Mouse (Mus musculus) olfactory bulb, adult 2 months (tissue): ENCODE data around the gene Scn4b.

Experiments used
- CTCF ChIP-seq: fragments of 200-500 bp; IDR thresholded peaks from 2 replicates; pipeline ENCODE4 v1.5.1; 2012; ENCODE audit warnings: low read depth, mild to moderate bottlenecking, low read length, moderate library complexity; ENCODE audit not compliant: insufficient read depth
- POLR2A ChIP-seq: fragments of 200-500 bp; IDR thresholded peaks from 2 replicates; pipeline ENCODE4 v1.6.1; 2012; ENCODE audit warnings: mild to moderate bottlenecking, low read depth, low read length, moderate library complexity; ENCODE audit not compliant: insufficient read depth

DNA sequence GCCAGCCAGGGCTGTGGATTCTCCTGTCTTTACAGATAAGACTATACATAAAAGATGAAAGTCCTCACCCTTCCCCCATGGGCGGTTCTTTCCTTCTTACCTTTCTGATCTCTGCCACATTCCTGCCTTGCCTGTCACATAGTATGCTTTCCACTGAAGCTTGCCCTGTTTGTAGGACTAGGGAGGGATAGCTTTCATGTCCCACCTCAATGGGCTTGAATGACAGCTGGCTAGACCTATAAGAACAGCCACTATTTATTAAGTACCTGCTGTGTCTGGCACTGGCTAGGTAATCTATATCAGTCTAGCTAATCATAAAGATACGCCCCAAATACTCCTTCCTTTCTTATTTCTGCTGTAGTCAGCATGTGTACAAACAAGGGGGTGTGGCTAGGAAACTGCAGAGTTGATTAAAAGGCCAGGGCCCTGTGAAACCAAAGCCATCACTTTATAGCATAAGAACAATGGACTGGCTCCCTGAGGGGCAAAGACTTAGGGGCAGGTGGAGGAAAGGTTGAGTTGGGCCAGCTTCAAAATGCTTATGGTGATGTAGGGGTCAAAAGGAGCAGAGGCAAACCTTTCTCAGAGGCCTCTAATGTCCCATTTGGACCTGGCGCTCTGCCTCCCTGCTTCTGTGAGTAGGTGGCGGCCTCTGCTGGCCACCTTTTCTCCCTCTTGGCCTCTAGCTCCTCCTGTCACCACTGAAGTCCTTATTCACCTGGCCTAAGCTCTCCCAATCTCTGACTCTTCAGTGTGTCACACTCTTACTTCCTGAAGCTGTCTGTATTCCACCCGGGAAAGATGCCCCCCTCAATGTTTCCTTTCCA is 4.5 kb upstream of the Scn4b start:
- TF ChIP-seq POLR2A (no peak), CTCF (no peak)
